Mouse (Mus musculus): ENCODE results near the gene Cfap58.

The Cfap58 gene

GRCm38 (mm10) chr19:47980241-47980640 is 42.8 kb downstream of the Cfap58 start:
- no peak for DNase-seq

DNA sequence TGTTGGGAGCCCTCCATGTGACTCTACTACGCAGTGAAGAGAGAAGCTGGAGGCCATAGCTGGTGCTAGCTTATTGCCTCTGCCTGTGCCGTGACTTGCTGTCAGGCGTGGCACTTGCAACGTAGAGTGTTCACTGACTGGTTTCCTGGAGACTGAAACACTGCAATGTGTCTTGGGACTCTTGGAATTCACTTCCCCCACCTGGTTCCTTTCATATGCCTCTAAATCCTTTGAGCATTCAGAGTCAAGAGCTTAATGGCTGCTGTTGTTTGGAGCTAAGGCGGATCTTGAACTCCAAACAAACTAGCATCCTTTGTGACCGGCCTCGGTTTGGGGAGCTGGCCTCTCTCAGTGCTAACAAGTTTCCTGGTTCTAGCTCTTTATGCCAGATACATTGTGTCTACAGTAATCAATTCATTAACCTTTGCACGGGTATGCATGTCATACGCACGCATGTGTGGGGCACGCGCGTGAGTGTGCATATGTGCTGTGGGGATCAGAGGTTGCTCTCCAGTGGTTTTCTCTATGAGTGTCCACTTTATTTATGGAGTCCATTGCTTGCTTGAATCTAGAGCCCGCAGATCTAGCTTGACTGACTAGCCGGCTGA is 48.2 kb downstream of the Cfap58 start:
- no peak for DNase-seq

- DNase-seq: no peak
These were observed 50.5 kb downstream of the Cfap58 start for GRCm38 (mm10) chr19:47987986-47988385.

- peak; percentile 53 for DNase-seq
These were observed 51.0 kb downstream of the Cfap58 start for GRCm38 (mm10) chr19:47988456-47988855.

GRCm38 (mm10) chr19:47988880-47989574 is 51.6 kb downstream of the Cfap58 start:
- no peak for DNase-seq

DNA sequence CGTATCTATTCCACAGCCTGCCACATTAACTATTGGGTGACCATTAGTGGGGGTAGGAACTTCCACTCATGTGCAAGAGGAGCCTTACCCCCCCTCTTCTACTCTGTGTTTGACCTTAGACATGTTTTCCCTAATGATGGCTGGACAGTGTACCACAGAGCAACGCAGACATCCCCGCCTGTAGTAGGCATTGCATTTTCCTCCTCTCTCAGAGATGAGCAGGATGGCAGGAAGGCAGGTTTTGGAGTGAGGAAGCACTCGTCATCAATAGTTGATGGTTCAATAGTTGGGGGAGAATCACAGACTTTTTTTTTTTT is 52.1 kb downstream of the Cfap58 start:
- DNase-seq: no peak

DNA sequence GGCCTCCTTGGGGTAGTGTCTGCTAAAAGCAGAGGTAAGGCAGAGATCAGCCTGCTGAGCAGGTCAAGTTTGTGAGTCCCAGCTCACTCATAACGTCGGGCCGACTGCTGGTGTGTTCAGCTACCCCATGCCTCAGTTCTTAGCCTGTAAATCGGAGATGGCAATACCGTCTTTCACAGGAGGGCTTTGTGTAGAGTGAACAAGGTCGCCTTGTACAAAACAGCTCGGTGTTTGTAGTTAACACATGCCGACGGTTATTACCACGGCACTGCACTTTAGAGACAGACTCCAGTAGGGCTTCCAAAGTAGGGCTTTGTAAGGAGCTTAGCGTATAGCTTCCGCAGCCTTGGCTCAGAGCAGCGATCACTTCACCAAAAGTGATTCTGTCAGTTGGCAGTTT is 63.8 kb downstream of the Cfap58 start:
- no peak for DNase-seq

DNA sequence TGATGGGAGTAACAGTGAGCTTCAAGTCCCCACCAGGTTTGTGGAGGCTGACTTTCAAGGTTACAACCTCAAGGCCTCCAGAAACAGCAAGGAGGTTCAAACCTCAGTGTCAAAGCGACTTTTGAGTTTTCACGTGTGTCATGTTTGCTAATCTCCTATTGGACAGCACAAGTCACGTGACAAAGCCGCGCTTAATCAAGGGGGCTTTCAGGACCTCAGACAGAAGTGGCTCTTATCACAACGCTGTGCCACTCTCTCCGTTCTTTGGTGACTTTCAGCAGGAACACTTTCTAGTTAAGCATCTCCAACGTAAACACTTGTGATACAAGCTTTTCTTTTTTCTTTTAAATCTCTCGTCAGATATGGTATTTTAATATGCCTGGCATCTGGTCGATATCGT is 64.3 kb downstream of the Cfap58 start:
- no peak for DNase-seq

DNA sequence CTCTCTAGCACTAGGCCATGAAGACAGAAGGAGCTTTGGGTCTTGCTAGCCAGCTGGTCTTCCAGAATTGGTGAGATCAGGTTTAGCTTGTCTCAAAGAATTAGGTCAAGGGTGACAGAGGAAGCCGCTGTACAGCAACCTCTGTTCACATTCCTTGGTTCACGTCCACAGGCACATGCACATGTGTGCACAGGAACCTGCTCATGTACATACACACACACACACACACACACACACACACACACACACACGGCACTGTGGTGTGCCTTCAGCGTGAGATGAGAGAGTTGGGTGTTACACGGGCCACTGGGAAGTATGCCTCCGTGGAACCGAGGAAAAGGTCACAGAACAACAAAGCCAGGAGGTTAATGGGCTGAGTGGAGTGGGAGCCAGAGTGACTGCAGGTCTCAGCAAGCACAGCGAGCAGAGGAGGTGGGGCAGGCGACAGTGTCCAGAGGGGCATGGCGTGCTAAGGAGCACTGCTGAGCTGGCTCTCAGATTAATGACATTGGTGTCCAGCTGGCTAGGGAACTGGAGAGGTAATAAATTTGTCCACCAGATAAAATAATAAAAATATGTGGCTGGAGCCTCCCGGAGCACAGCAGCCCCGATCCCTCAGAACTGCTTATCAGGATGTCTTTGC is 71.4 kb downstream of the Cfap58 start:
- DNase-seq: no peak

DNA sequence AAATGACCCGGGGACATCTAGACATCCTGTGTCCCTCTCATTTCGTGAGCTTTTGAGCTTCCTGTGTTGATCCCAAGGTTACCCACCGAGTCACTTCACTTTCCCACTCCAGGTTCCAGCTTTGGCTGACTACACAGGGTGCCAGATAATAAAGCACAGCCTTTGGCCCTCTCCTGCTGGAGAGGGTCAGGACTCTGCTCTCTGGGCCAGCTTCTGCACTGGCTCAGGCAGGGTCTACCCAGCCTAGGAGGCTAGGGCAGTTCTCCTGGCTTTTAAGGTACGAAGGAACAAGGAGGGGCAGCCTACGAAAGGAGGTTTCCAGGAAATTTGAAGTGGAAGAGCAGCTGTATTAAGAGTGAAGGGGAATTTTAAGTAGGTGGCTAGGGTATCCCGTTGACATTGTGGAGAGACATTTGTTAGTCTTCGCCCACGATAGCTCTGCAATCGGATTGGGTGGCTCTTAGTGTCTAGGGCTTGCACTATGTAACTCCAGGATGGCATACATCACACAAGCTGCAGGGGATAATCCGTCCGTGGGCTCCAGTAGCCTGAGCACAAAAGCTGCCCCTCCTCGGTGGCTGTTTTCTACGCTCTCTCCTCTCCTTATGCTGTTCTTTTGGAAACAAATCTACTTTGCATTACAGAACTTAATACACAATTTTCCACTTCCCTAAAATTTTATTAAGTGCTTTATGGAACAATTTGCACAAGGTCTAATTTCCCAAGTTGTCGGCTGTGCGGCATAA is 72.3 kb downstream of the Cfap58 start:
- no peak for DNase-seq

- DNase-seq: no peak
These were observed 82.6 kb downstream of the Cfap58 start for GRCm38 (mm10) chr19:48020103-48020502.

DNA sequence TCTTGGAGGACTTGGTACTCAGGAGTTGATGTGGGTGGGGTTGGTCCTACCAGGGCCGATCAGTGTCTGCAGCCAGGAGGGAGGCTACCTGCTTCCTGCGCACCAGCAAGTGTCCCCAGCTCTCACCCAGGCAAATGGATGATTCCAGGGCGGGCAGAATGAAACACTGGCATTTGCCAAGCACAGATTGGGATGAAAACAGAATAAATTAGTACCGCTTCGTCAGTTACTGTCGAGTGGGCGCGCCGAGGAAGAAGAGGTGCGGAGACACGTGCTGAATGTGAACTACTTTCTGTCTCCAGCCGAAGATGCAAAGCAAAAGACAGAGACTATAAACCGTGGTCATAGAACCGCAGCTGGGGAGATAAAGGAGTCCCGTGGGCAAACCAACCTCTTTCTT is 84.0 kb downstream of the Cfap58 start:
- DNase-seq: peak; percentile 54

- DNase-seq: no peak
These were observed 85.3 kb downstream of the Cfap58 start for GRCm38 (mm10) chr19:48022763-48023162.

- no peak for DNase-seq
These were observed 86.3 kb downstream of the Cfap58 start for GRCm38 (mm10) chr19:48023726-48024125.

- DNase-seq: peak; percentile 14
These were observed 87.9 kb downstream of the Cfap58 start for GRCm38 (mm10) chr19:48025366-48025765.

- no peak for DNase-seq
These were observed 89.4 kb downstream of the Cfap58 start for GRCm38 (mm10) chr19:48026882-48027281.

DNA sequence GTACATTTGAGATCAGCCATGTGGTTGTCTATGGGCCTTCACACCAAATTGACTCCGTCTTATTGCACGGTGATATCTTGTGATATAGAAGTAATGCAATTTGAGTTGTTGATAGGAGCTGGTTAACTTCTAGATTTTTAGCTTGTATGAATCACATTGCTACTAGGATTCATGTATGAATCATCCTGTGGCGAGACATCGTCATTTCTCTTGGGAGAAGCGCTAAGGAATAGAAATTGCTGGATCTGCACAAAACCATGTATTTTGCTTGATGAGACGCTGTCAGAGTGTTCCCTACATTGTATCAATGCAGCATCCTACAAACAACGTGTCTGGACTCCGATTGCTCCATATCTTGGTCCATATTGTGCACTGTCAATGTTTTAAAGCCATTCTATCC is 102.1 kb downstream of the Cfap58 start:
- DNase-seq: peak; percentile 20

DNA sequence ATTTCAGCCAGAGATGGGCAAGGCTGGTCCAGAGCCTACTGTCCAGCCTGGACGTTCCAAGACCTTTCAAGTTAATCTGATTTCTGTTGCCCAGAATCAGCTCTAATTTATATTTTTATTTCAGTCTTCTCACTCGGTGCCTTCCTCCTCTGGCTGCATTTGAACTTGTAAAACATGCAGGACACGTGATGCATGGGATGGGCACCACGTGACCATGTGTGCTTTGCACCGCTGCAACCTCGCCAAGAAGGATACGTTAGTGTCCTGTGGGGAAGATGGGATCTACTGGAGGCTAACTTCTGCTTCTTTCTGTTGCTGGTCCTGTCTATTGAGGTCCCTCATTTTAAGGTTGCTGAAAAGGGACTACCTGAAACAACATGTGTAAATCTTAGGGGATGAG is 109.8 kb downstream of the Cfap58 start:
- no peak for DNase-seq

GRCm38 (mm10) chr19:48049361-48049760 is 111.9 kb downstream of the Cfap58 start:
- no peak for DNase-seq

GRCm38 (mm10) chr19:48063289-48063688 is 125.8 kb downstream of the Cfap58 start:
- no peak for DNase-seq

DNA sequence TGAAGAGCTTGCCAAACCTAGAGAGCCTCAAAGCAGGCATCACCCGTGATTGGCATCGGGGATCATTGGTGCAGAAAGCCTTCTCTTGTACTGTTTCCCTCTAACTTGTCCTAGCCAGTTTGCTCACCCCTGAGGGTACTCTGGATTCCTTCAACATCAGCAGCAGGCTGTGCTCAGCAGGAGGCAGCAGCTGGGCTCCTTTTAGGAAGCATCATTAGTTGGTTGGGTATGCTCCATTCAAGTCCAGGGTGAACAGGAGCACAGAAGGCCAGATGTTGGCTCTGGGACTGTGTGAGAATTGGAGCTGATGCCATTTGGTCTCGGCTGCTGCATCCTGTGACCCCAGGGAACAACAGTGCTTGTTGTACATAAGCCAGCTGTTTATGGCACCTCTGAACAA is 142.2 kb downstream of the Cfap58 start:
- DNase-seq: no peak

- no peak for DNase-seq
These were observed 144.0 kb downstream of the Cfap58 start for GRCm38 (mm10) chr19:48081456-48081855.
